Mouse (Mus musculus): ENCODE measurements around the gene Fer1l4.

GRCm38 (mm10) chr2:155979328-155979991 is 73.3 kb downstream of the Fer1l4 start:
- TF ChIP-seq CTCF (conservative IDR thresholded peaks at IDR 0.05; ENCODE audit: low read length) (no peak), NANOG (IDR thresholded peaks at IDR 0.05; ENCODE audit: borderline replicate concordance, low read length) (no peak), POU5F1 (IDR thresholded peaks at IDR 0.05; ENCODE audit: borderline replicate concordance, low read length) (no peak)
